Mouse (Mus musculus) thymus, postnatal 36 days (tissue): ENCODE measurements at regions not wholly inside any gene's neighbourhood (a gene's known extent, or its start where the extent isn't known, plus 50 kb on each side); places are given as distances from the start of the nearest gene placed in this dataset.

ENCODE experiments used
- DNase-seq, 2 experiments: peaks; one replicate each; pipeline ENCODE4 v3.0.0; 2022; ENCODE audit warnings: mixed read lengths in 2 of 2

DNA sequence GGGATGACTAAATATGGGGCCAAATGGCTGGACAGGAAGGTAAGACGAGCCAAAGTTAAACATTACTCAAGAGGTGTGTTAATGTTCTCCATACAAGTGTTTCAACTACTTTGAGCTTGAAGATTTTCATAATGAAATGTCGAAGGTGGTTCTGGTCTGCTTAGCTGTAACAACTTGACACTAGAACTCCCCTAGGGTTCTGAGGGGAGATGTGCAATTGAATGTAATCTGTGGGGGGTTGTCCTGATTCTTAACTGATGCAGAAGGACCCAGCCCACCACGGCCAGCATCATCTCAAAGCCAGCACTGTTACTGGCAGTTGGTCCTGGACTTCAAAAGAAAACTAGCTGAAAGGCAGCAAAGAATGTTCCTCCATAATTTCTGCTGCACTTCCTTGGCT lies 55.3 kb downstream of the Gpr88 start:
- DNase-seq: no peak

GRCm38 (mm10) chr3:116194701-116195100 lies 58.6 kb downstream of the Gpr88 start:
- no peak for DNase-seq

DNA sequence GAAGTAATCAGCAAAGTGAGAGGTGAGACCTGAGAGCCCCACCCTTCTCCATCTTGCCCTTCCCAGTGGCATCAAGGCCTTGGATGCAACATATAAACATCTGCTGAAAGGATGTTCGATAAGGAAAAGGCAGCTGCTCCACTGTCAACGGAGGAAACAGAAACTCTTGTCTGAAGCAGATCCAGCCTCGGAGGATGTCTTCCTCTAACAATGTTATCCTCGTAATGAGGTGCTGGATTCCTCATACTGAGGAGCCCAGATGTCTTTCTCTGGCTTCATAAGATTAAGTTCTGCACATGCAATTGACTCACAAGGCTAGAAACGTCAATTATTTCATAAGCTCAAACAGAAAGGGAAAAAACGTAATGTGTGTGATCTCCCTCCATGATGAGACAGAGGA lies 61.8 kb upstream of the Vcam1 start:
- no peak for DNase-seq

DNA sequence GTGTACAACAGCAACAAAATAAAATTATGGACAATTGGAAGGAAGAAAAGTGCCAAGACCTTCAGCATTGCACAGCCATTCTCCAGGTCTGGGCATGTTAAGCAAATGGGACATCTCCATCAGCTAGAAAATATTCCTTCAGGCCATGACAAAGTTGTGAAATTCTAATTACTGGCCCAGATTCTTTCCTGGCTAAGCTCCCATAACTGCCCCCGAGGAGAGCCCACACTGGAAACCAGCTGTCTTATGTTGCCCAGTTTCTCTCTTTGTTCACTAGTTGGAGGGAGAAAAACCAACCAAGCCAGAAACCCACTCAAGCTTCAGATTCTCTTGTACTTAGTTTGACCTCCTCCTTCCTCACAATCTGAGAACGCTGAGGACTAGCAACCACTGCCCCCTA lies 61.2 kb upstream of the Vcam1 start:
- DNase-seq: no peak

GRCm38 (mm10) chr3:116189363-116190100 lies 60.0 kb upstream of the Vcam1 start:
- no peak for DNase-seq

GRCm38 (mm10) chr3:116185206-116185605 lies 55.7 kb upstream of the Vcam1 start:
- no peak for DNase-seq

- DNase-seq: peak in 1 of 2 experiments; percentile 6
Measured at GRCm38 (mm10) chr3:116184443-116184842, 55.0 kb upstream of the Vcam1 start.

DNA sequence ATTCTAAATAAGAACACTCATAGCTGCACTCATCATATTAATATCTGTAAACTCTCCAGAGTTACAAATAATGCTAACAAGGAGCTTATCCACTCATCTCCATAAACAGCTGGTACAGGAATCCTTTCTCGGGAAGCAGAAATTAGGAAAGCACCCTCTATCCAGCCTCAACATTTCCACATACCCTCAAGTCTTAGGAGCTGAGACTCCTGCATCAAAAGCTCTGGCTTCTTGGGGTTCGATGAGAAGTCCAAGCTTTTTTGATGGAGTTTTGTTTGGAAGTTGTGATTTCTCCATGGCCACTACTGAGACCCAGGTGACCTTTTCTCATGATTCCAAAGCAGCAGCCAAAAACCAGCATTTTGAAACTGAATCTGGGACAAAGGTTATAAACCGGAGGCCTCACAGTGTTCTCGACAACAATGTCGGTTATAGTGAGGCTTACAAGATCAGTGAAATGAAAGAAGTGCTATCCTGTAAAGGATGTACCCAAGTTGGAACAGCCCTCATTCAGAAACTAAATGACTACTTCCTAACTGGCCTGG lies 50.9 kb upstream of the Vcam1 start:
- DNase-seq: no peak
